Mouse (Mus musculus) stomach, postnatal 0 days (tissue): ENCODE measurements around the gene Ang4. TPM values are rescaled to one million over a fixed set of nuclear protein-coding genes. Genes with fewer than 3 reads are reported as not detected.

ENCODE experiments used
- ATAC-seq: fragments of 200-750 bp; cut with Nextera tagmentation; 2 replicates; pipeline ENCODE4 v1.8.0; 2017; ENCODE audit not compliant: low FRiP score, low TSS enrichment
- DNase-seq: peaks from one replicate; pipeline ENCODE4 v3.0.0-alpha.2; 2016; ENCODE audit warnings: low spot score
- H3K27ac ChIP-seq: fragments of 300-500 bp; sonication (generic); replicated peaks from 2 replicates; pipeline ENCODE4 v1.5.1; 2014; ENCODE audit warnings: mild to moderate bottlenecking, control low read depth
- H3K27me3 ChIP-seq: fragments of 300-500 bp; sonication (generic); 2 replicates; pipeline ENCODE4 v1.6.1; 2014; ENCODE audit warnings: low read length; ENCODE audit not compliant: control insufficient read depth, insufficient read depth
- H3K36me3 ChIP-seq: fragments of 300-500 bp; sonication (generic); 2 replicates; pipeline ENCODE4 v1.6.1; 2014; ENCODE audit warnings: low read length, mixed read lengths; ENCODE audit not compliant: control insufficient read depth, insufficient read depth
- H3K4me1 ChIP-seq: fragments of 300-500 bp; sonication (generic); replicated peaks from 2 replicates; pipeline ENCODE4 v1.6.1; 2014; ENCODE audit warnings: antibody characterized with exemption; ENCODE audit not compliant: control insufficient read depth, insufficient read depth
- H3K4me2 ChIP-seq: fragments of 300-500 bp; sonication (generic); replicated peaks from 2 replicates; pipeline ENCODE4 v1.6.1; 2014; ENCODE audit warnings: low read depth, mild to moderate bottlenecking, control low read depth, moderate library complexity
- H3K4me3 ChIP-seq: fragments of 300-500 bp; sonication (generic); 2 replicates; pipeline ENCODE4 v1.5.1; 2014; ENCODE audit warnings: low read depth, low read length, control low read depth
- H3K9ac ChIP-seq: fragments of 300-500 bp; sonication (generic); 2 replicates; pipeline ENCODE4 v1.6.1; 2014; ENCODE audit warnings: mild to moderate bottlenecking, low read length, control low read depth, mixed read lengths
- H3K9me3 ChIP-seq: fragments of 300-500 bp; sonication (generic); 2 replicates; pipeline ENCODE4 v1.6.1; 2016; ENCODE audit warnings: low read length; ENCODE audit not compliant: control insufficient read depth
- CTCF ChIP-seq: IDR thresholded peaks from 2 replicates; pipeline ENCODE4 v1.5.1; 2016; ENCODE audit warnings: antibody characterized with exemption, low read depth, mild to moderate bottlenecking, moderate library complexity
- EP300 ChIP-seq: optimal IDR thresholded peaks from 2 replicates; pipeline ENCODE3; 2016; ENCODE audit warnings: antibody characterized with exemption
- WGBS: fragments of 180-500 bp; shearing (Covaris S2); extraction: QIAGEN DNeasy Blood & Tissue Kit; methylation state at CpG from one replicate; pipeline ENCODE4 v1.1.7; 2014; 5-methylcytosine and 5-hydroxymethylcytosine counted together
- polyA plus RNA-seq: library from polyadenylated mRNA; unstranded; fragments of >200 nt; fragmentation: Nextera tagmentation; extraction: Ambion mirVana; gene quantifications from 2 replicates; pipeline ENCODE4 v1.2.1, GENCODE M21; 2015

Ang4 gene
- polyA plus RNA-seq, 1 experiment from 2014 or later: not detected

DNA sequence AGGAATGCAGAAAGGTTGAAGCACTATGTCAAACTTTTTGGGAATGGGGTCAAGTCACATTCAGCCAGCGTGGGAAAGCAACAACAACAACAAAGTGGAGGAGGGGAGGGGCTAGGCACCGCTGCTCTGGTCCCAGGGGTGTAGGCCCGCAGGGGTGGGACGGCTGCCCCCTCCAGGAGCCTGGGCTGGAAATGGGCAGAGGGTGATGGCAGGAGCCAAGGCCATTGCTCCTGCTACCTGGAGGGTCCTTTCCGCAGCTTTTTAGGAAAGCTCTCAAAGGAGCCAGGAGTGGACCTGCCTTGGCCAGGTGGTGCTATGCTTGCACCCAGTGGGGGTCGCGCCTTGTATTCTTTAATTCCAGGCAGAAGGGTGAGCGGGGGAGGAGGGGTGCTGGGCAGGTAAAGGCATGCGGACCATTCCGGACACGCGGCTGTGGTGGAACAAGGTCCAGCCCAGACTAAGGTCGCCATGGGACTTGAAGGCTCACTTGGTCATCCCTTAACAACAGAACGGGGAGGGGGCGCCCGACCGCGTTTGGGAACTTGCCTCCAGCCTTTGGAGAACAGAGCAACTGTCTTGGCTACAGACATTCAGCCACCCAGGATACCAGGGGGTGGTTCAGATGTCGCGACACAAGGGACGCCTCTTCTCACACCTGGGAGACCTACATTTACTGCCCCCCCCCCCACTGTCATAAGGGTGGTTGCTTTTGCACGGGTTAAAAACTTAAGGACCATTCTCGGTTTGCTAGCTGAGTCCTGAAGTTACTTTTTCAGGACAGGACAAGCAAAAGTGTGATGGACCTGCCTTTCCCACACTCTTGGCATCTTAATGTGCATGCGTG, 34.0 kb downstream of the Ang4 start:
- ATAC-seq: no peak
- Histone ChIP-seq H3K9ac (no peak overlapping the region), H3K4me3 (no peak overlapping the region), H3K4me2 (no peak overlapping the region), H3K4me1 (no peaks in the 10 kb centered on the region), H3K9me3 (no peaks in the 10 kb centered on the region), H3K27ac (no peak overlapping the region), H3K36me3 (no peaks in the 10 kb centered on the region), H3K27me3 (peaks cover 2% of the 10 kb centered on the region; the same call in 1 of the 2 replicates)
- DNase-seq: no peak
- 2% methylated on average over 23 of the region's 24 CpGs for WGBS
- TF ChIP-seq EP300 (no peak), CTCF (no peak)

GRCm38 (mm10) chr14:51738411-51739149, 34.8 kb downstream of the Ang4 start:
- DNase-seq: no peak
- Histone ChIP-seq H3K9me3 (no peaks in the 10 kb centered on the region), H3K9ac (no peak overlapping the region), H3K27ac (no peak overlapping the region), H3K36me3 (no peaks in the 10 kb centered on the region), H3K4me1 (no peaks in the 10 kb centered on the region), H3K4me2 (no peak overlapping the region), H3K4me3 (no peak overlapping the region), H3K27me3 (peaks cover 2% of the 10 kb centered on the region; the same call in 1 of the 2 replicates)
- 4% methylated on average over 29 of the region's 29 CpGs for WGBS
- no peak for ATAC-seq
- TF ChIP-seq CTCF: no peak
- TF ChIP-seq EP300: no peak

GRCm38 (mm10) chr14:51737967-51738366, 35.4 kb downstream of the Ang4 start:
- no peak overlapping the region for H3K27ac ChIP-seq
- H3K4me1 ChIP-seq: no peaks in the 10 kb centered on the region
- 27% methylated on average over 12 of the region's 12 CpGs for WGBS
- H3K9me3 ChIP-seq: no peaks in the 10 kb centered on the region
- no peak overlapping the region for H3K4me2 ChIP-seq
- no peak overlapping the region for H3K4me3 ChIP-seq
- ATAC-seq: no peak
- DNase-seq: no peak
- TF ChIP-seq EP300 (no peak), CTCF (no peak)
- H3K27me3 ChIP-seq: peaks cover 2% of the 10 kb centered on the region; the same call in 1 of the 2 replicates
- no peak overlapping the region for H3K9ac ChIP-seq
- no peaks in the 10 kb centered on the region for H3K36me3 ChIP-seq

- Histone ChIP-seq H3K4me3 (no peak within 1 kb of the TSS), H3K27me3 (no peaks in the 10 kb centered on the region), H3K9ac (no peak within 1 kb of the TSS), H3K36me3 (no peaks in the 10 kb centered on the region), H3K4me1 (no peaks in the 10 kb centered on the region), H3K9me3 (no peaks in the 10 kb centered on the region), H3K4me2 (no peak within 1 kb of the TSS), H3K27ac (no peak within 1 kb of the TSS)
- DNase-seq (no peak), ATAC-seq (no peak)
- TF ChIP-seq CTCF: no peak
- TF ChIP-seq EP300: no peak
- 52% methylated on average over 1 of the region's 1 CpGs for WGBS
Observed at GRCm38 (mm10) chr14:51717083-51717482, 56.3 kb downstream of the Ang4 start, which contains the start of gene Gm5800. Gm5800 (minus strand) TSS chr14:51717183.

Other genes with a start within 250 kb of the Ang4 start
- gene Gm5622, start 220.8 kb downstream of the Ang4 start, polyA plus RNA-seq: not detected in 2 replicates
- gene Gm17175, start 199.5 kb downstream of the Ang4 start, polyA plus RNA-seq: not detected in 2 replicates
- not detected in 2 replicates for gene Gm17174, start 181.5 kb downstream of the Ang4 start, polyA plus RNA-seq
- not detected in 2 replicates for gene Gm17078, start 162.3 kb downstream of the Ang4 start, polyA plus RNA-seq
- not detected in 2 replicates for gene Gm4181, start 137.9 kb downstream of the Ang4 start, polyA plus RNA-seq
- not detected in 2 replicates for gene Gm17079, start 78.1 kb downstream of the Ang4 start, polyA plus RNA-seq
- gene Gm5800, start 56.4 kb downstream of the Ang4 start, polyA plus RNA-seq: not detected in 2 replicates
- not detected in 2 replicates for gene AY358078, start 26.5 kb upstream of the Ang4 start, polyA plus RNA-seq
- not detected in 2 replicates for gene Ear6, start 80.1 kb upstream of the Ang4 start, polyA plus RNA-seq
- gene Mettl17, start 111.3 kb upstream of the Ang4 start, polyA plus RNA-seq: 22.7 and 24.0 TPM in 2 replicates
- 1.1 and 1.4 TPM in 2 replicates for gene Slc39a2, start 119.3 kb upstream of the Ang4 start, polyA plus RNA-seq
- 71.6 and 79.4 TPM in 2 replicates for gene Ndrg2, start 140.6 kb upstream of the Ang4 start, polyA plus RNA-seq
- not detected in 2 replicates for gene Tppp2, start 144.8 kb upstream of the Ang4 start, polyA plus RNA-seq
- gene Rnase13, start 149.2 kb upstream of the Ang4 start, polyA plus RNA-seq: 0.07 TPM in 1 of 2 replicates, not detected in the other
- 32.9 and 36.4 TPM in 2 replicates for gene Arhgef40, start 211.1 kb upstream of the Ang4 start, polyA plus RNA-seq
- gene Tmem253, start 242.1 kb upstream of the Ang4 start, polyA plus RNA-seq: 4.6 and 4.9 TPM in 2 replicates
- 18.1 and 18.5 TPM in 2 replicates for gene Zfp219, start 247.1 kb upstream of the Ang4 start, polyA plus RNA-seq